ENCODE assay signal across 14 mouse cellular contexts in the genomic region with DNA sequence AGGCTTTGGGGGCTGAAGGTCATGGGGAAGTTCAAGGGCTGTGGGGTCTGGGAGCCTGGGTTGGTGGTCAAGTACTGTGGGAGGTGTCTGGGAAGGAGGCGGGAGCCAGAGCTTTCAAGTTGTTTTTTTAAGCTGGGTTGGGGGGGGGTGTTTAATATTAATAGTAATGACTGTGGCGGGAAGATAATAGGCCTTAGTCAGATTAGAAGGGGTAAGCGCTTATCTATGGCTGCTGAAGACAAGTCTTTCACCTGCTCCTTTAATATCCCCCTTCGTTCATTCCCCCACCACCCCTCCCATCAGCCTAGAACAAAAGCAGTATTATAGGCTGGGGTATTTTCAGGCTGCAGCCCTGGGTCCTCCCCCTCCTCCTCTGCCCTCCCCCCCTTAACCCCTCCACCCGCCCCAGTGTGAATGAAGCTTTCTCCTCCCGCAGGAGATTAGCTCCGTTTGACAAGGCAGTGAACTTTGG. TPM values are rescaled to one million over a fixed set of nuclear protein-coding genes. Genes with fewer than 3 reads are reported as not detected.
DNase-seq lines count a peak whose midpoint lies in the region; ATAC-seq and TF ChIP-seq lines count a peak whose summit lies in the region.
"Had no signal": no experiment of that assay in that cellular context is flagged by ENCODE, and none has a peak within 500 bp of the region (broad histone marks: within the 10 kb centered on the region; RNA-seq: fewer than 3 reads in every experiment).

No protein-coding gene starts in this region.

- H3K27me3 ChIP-seq in stomach, embryonic 14.5 days (ENCODE audit: control insufficient read depth, insufficient read depth, low read length): no peaks in the 10 kb centered on the region
- H3K27me3 ChIP-seq in stomach, postnatal 0 days (ENCODE audit: control insufficient read depth, insufficient read depth, low read length): no peaks in the 10 kb centered on the region
- H3K27me3 ChIP-seq in intestine, embryonic 15.5 days (replicated peaks): no peaks in the 10 kb centered on the region
- H3K27me3 ChIP-seq in midbrain, embryonic 12.5 days: peaks cover 14% of the 10 kb centered on the region
- H3K27me3 ChIP-seq: heart, embryonic 15.5 days; limb, embryonic 15.5 days had no signal

- no peak overlapping the region for H3K4me2 ChIP-seq in stomach, embryonic 14.5 days (replicated peaks; ENCODE audit: low read depth, low read length)
- no peak overlapping the region for H3K4me2 ChIP-seq in stomach, postnatal 0 days (replicated peaks; ENCODE audit: low read depth)
- no peak overlapping the region for H3K4me2 ChIP-seq in intestine, embryonic 15.5 days (replicated peaks)
- 0 out of 2 replicates have a peak overlapping the region, but pooled peaks have one; percentile 7 for H3K4me2 ChIP-seq in midbrain, embryonic 12.5 days (replicated peaks)
- H3K4me2 ChIP-seq: heart, embryonic 15.5 days; limb, embryonic 15.5 days had no signal

- 22% methylated on average over 7 of the region's 7 CpGs for WGBS in stomach, embryonic 14.5 days
- 40% methylated on average over 7 of the region's 7 CpGs for WGBS in stomach, postnatal 0 days
- WGBS in intestine, embryonic 15.5 days: 27% methylated on average over 7 of the region's 7 CpGs
- WGBS in midbrain, embryonic 12.5 days: 5% methylated on average over 7 of the region's 7 CpGs

- ATAC-seq in stomach, embryonic 14.5 days (ENCODE audit: insufficient number of reproducible peaks, insufficient read depth, low FRiP score, low read depth): peak; percentile 29; the same call in 1 of the 2 replicates
- no peak for ATAC-seq in stomach, postnatal 0 days (ENCODE audit: low FRiP score, low TSS enrichment)
- peak; percentile 53 for ATAC-seq in intestine, embryonic 15.5 days
- ATAC-seq in midbrain, embryonic 12.5 days (ENCODE audit: low FRiP score, low read depth): peak; percentile 89
- no peak for ATAC-seq in monocyte, adult 5-6 weeks (replicated peaks; ENCODE audit: insufficient number of reproducible peaks, low FRiP score, low TSS enrichment, poor library complexity, severe bottlenecking)

- no peak overlapping the region for H3K27ac ChIP-seq in stomach, embryonic 14.5 days (ENCODE audit: low read length)
- no peak overlapping the region for H3K27ac ChIP-seq in stomach, postnatal 0 days (replicated peaks)
- H3K27ac ChIP-seq in intestine, embryonic 15.5 days: no peak overlapping the region
- H3K27ac ChIP-seq in midbrain, embryonic 12.5 days (replicated peaks): peak overlapping the region; percentile 70
- H3K27ac ChIP-seq: heart, embryonic 15.5 days; kidney, postnatal 0 days; limb, embryonic 15.5 days had no signal

- H3K9ac ChIP-seq in stomach, embryonic 14.5 days (replicated peaks; ENCODE audit: low read depth, low read length): no peak overlapping the region
- no peak overlapping the region for H3K9ac ChIP-seq in stomach, postnatal 0 days (ENCODE audit: low read length)
- no peak overlapping the region for H3K9ac ChIP-seq in intestine, embryonic 15.5 days
- H3K9ac ChIP-seq in midbrain, embryonic 12.5 days (replicated peaks): no peak overlapping the region
- H3K9ac ChIP-seq: heart, embryonic 15.5 days; limb, embryonic 15.5 days had no signal

- no peak for TF ChIP-seq EP300 in stomach, postnatal 0 days (optimal IDR thresholded peaks at IDR 0.05)

- no peaks in the 10 kb centered on the region for H3K9me3 ChIP-seq in stomach, embryonic 14.5 days (ENCODE audit: control insufficient read depth, low read depth, low read length)
- H3K9me3 ChIP-seq in stomach, postnatal 0 days (ENCODE audit: control insufficient read depth, low read length): no peaks in the 10 kb centered on the region
- H3K9me3 ChIP-seq in intestine, embryonic 15.5 days: no peaks in the 10 kb centered on the region
- H3K9me3 ChIP-seq in midbrain, embryonic 12.5 days: no peaks in the 10 kb centered on the region
- H3K9me3 ChIP-seq: heart, embryonic 15.5 days; limb, embryonic 15.5 days had no signal

- no peak for DNase-seq in stomach, postnatal 0 days (ENCODE audit: low spot score)
- no peak for DNase-seq in gastrocnemius, postnatal 25 days
- no peak for DNase-seq in adrenal gland, adult 2 months
- DNase-seq in cerebellum, postnatal 36 days: no peak
- DNase-seq: cerebellum, postnatal 10 days; thymus, postnatal 36 days had no signal

- H3K4me3 ChIP-seq in stomach, embryonic 14.5 days (ENCODE audit: low read depth, low read length): no peak overlapping the region
- H3K4me3 ChIP-seq in stomach, postnatal 0 days (ENCODE audit: low read depth, low read length): no peak overlapping the region
- H3K4me3 ChIP-seq in intestine, embryonic 15.5 days (replicated peaks): no peak overlapping the region
- no peak overlapping the region for H3K4me3 ChIP-seq in midbrain, embryonic 12.5 days
- H3K4me3 ChIP-seq: heart, embryonic 15.5 days; limb, embryonic 15.5 days had no signal

- TF ChIP-seq CTCF in stomach, postnatal 0 days (IDR thresholded peaks at IDR 0.05; ENCODE audit: low read depth): no peak

- no peaks in the 10 kb centered on the region for H3K36me3 ChIP-seq in stomach, embryonic 14.5 days (ENCODE audit: control insufficient read depth, insufficient read depth, low read length)
- no peaks in the 10 kb centered on the region for H3K36me3 ChIP-seq in stomach, postnatal 0 days (ENCODE audit: control insufficient read depth, insufficient read depth, low read length)
- H3K36me3 ChIP-seq in intestine, embryonic 15.5 days: no peaks in the 10 kb centered on the region
- H3K36me3 ChIP-seq in midbrain, embryonic 12.5 days: no peaks in the 10 kb centered on the region
- H3K36me3 ChIP-seq: heart, embryonic 15.5 days; limb, embryonic 15.5 days had no signal

- H3K4me1 ChIP-seq in stomach, embryonic 14.5 days (ENCODE audit: control insufficient read depth, insufficient read depth, low read length): peaks cover 21% of the 10 kb centered on the region; the same call in 1 of the 2 replicates
- no peaks in the 10 kb centered on the region; the same call in 1 of the 2 replicates for H3K4me1 ChIP-seq in stomach, postnatal 0 days (replicated peaks; ENCODE audit: control insufficient read depth, insufficient read depth)
- H3K4me1 ChIP-seq in intestine, embryonic 15.5 days (replicated peaks): peaks cover 17% of the 10 kb centered on the region
- H3K4me1 ChIP-seq in midbrain, embryonic 12.5 days: peaks cover 34% of the 10 kb centered on the region

RNA-seq across cellular contexts. Expression of gene 1700122O11Rik, which starts 56.5 kb away (rescaled TPM):
- not detected in 2 replicates for polyA plus RNA-seq in stomach, embryonic 14.5 days (2014; fragmentation: Nextera tagmentation; extraction: Ambion mirVana)
- polyA plus RNA-seq in stomach, postnatal 0 days (2015; fragmentation: Nextera tagmentation; extraction: Ambion mirVana): not detected in 2 replicates
- not detected in 2 replicates for polyA plus RNA-seq in intestine, embryonic 15.5 days (2015; fragmentation: Nextera tagmentation; extraction: Ambion mirVana)
- polyA plus RNA-seq in midbrain, embryonic 12.5 days (2016; fragmentation: Nextera tagmentation; extraction: Ambion mirVana): not detected in 2 replicates
- not detected for total RNA-seq in gastrocnemius, postnatal 25 days (2021)
- total RNA-seq in adrenal gland, adult 2 months (2021): not detected
- not detected in 2 replicates for polyA plus RNA-seq in adrenal gland, adult 2 months (2012; rRNA removed)
- not detected in 3 replicates for total RNA-seq in monocyte, adult 5-6 weeks (2017)
- polyA plus RNA-seq: frontal cortex, adult 2 months; heart, embryonic 15.5 days; kidney, postnatal 0 days; limb, embryonic 15.5 days had no signal

RNA-seq across cellular contexts. Expression of gene Foxp4, which starts 57.1 kb away (rescaled TPM):
- polyA plus RNA-seq in stomach, embryonic 14.5 days (2014; fragmentation: Nextera tagmentation; extraction: Ambion mirVana): 41.8 and 43.3 TPM in 2 replicates
- 14.6 and 17.9 TPM in 2 replicates for polyA plus RNA-seq in stomach, postnatal 0 days (2015; fragmentation: Nextera tagmentation; extraction: Ambion mirVana)
- 22.3 and 24.9 TPM in 2 replicates for polyA plus RNA-seq in intestine, embryonic 15.5 days (2015; fragmentation: Nextera tagmentation; extraction: Ambion mirVana)
- polyA plus RNA-seq in midbrain, embryonic 12.5 days (2016; fragmentation: Nextera tagmentation; extraction: Ambion mirVana): 34.5 and 35.3 TPM in 2 replicates
- 1 to 10 TPM; 6.4 to 7.6 TPM for total RNA-seq in gastrocnemius, postnatal 25 days (2021)
- 10 to 100 TPM; 21.8 to 25.3 TPM for total RNA-seq in adrenal gland, adult 2 months (2021)
- 61.2 and 76.5 TPM in 2 replicates for polyA plus RNA-seq in adrenal gland, adult 2 months (2012; rRNA removed)
- 3.1 to 10.1 TPM (median 9.1 TPM) in 3 replicates for total RNA-seq in monocyte, adult 5-6 weeks (2017)

Comparison
In these comparisons a context has a peak if more than half of its experiments do, and no peak if none do; other contexts are left out.
1. ATAC-seq: peak in stomach, embryonic 14.5 days (single experiment), intestine, embryonic 15.5 days (single experiment) and midbrain, embryonic 12.5 days (single experiment); none in stomach, postnatal 0 days (single experiment) and monocyte, adult 5-6 weeks (single experiment).